Mouse (Mus musculus): Measurements from ENCODE around the gene Ipo13.

DNA sequence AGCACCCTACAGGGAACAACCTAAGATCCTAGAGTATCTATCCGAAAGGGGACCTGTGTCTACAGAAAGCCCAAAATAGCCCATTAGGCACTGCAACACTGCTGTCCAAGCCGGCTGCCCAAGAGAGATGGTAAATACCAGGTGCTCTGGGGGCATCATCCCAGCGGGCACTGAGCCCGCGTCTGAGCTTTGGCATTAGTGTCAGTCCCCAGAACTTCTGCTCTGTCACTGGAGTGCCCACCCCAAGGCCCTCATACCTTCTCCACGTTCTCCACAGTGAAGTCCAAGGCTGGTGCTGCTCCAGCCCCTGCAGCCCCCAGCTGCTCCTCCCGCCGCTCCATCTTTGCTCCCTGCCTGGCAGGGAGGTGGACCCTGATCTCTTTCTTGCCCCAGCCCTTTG is 768 bp downstream of the Ipo13 start:
- no peak for TF ChIP-seq CTCF (IDR thresholded peaks at IDR 0.05; ENCODE audit: extremely low read depth, insufficient read depth, insufficient read length, insufficient replicate concordance)
- TF ChIP-seq POLR2A (IDR thresholded peaks at IDR 0.05; ENCODE audit: low read depth, low read length), result no peak

All from spleen, adult 2 months (tissue).